Mouse (Mus musculus) urinary bladder, postnatal 4 days (tissue): ENCODE results near the gene Fabp7.

Source experiments
- DNase-seq, 2 experiments: peaks; one replicate each; pipeline ENCODE4 v3.0.0; 2021 to 2022; ENCODE audit warnings: low spot score in 2 of 2

The Fabp7 gene

GRCm38 (mm10) chr10:57799486-57799885 lies 14.8 kb downstream of the Fabp7 start:
- DNase-seq, result no peak

GRCm38 (mm10) chr10:57807754-57808153 lies 23.1 kb downstream of the Fabp7 start:
- DNase-seq, result no peak

DNA sequence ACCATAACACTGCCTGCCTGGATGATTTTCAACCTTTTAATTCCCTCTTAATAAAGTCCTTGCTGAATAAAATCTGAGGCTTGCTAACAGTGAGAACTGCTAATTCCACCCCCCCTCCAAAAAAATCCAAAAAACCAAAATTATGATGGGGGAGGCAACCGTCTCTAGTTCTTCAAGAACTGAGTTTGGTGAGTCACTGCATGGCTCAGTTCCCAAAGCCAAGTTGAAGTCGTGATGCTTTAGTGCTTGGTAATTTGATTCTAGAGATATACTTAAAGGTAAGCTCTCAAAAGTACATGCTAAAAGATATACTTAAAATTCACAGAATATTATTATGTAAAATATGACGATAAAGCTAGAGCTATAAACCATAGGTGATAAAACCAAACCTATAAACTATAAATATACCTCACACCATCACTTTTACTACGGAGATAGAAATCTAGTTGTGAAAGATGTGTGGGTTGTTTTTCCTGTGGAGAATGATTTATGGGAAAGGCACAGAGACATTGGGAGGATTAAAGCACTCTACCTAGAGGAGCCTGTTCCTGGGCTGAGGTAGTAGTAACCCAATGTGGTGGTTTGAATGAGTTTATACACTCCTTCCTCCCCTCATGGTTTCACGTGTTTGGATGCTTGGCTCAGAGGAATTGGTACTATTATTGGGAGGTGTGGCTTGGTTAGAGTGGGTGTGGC lies 27.6 kb downstream of the Fabp7 start:
- DNase-seq, result no peak

DNA sequence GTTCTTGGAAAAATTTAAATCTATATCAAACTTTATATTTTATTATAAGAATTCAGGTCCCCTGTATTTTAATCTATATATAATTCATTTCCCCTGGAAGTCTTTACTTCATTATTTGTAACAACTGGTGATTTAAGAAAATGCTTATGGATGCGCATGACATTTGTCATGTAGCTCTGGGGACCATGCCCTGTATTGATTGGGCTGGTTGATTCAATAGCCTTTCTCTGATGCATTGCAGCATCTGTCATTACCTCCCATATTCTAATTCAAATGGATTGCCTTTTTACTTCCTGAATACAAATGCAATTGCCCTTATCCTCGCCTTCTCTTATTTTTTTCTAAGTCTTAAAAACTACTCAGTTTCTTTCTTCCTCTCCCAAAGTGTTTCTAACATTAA lies 29.6 kb downstream of the Fabp7 start:
- no peak for DNase-seq

- DNase-seq, result no peak
Observed at GRCm38 (mm10) chr10:57815869-57816268, 31.2 kb downstream of the Fabp7 start.

DNA sequence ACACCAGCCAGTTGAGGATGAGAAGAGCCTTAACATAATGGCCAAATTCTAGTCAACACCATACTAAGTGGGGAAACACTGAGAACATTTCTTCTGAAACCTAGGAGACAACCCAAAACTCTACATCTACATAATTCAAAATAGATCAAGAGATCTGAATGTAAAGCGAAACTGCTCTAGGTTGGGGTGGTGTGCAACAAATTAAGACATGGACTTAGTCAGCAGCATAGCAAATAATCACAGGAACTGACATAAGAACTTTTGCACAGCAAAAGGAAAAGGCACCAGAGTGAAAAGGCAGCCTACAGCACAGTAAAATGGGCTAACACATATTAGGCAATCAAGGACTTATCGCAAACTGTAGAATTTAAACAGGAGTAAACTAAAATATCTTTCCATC lies 34.5 kb downstream of the Fabp7 start:
- DNase-seq, result no peak

DNA sequence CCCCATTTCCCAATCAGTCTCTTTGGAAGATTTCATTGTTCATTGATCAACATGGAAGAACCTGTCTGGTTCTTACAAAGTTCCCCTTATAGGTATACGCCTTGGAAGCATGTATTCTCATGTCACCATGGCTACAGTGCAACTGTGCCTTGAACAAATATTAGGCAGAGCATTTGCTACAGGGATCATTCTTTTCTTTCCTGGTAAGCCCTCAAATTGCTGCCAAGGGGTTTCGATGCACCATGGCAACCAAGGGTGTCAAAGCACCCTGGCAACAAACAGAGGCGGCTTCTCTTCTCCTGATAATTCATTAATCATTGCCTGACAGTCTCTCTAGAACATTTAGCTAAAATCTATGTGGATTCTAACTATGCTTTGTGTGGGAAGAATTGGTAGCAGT lies 37.8 kb downstream of the Fabp7 start:
- DNase-seq, result no peak

DNA sequence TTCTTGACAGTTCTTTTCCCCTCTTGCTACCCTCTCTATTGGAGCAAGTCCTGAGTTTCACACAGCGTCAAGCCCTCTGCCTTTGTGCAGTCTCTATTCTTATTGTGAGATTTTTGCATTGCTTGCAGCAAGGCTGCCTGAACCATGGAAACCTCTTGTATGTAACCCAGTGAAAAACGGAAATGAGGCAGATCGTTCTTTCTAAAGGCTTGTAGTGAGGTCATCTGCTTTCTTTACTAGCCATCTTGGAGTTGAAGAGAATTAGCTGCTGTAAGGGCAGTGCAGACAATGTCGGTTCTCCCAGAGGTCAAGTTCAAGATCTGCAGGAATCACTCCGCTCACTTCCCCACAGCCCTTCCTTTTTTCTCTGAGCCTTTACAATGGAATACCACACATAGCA lies 44.0 kb downstream of the Fabp7 start:
- DNase-seq, result no peak

DNA sequence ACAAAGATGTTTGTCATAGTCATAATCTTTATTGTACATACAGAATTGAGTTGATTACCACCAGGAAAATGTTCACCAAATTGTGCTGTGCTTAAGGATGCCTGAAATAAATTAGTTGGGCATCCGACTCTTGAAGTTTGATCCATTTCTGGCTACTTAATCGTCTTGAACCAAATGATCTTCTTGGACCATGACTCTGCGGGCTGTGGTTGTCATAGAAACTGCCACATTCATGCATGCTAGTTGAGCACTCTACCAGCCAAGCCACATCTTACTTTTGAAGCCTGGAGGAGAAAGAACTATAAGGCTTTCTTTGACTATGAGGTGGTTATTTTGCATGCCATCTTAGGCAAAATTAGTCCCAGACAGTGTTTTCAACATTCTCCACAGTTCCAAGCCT lies 44.9 kb downstream of the Fabp7 start:
- no peak for DNase-seq

- DNase-seq, result no peak
Observed at GRCm38 (mm10) chr10:57835094-57835493, 50.4 kb downstream of the Fabp7 start.

- no peak for DNase-seq
Observed at GRCm38 (mm10) chr10:57835982-57836381, 51.3 kb downstream of the Fabp7 start.
